Mouse (Mus musculus): Measurements from ENCODE around the gene Mzt1.
A peak's percentile ranks its signal among the peaks of the same experiment; 100 is the strongest.
"Not testable (repeated sequence)": the region's sequence is repeated elsewhere in the genome, so short reads cannot be mapped to it uniquely, and the experiment has no call there.

Gene Mzt1

DNA sequence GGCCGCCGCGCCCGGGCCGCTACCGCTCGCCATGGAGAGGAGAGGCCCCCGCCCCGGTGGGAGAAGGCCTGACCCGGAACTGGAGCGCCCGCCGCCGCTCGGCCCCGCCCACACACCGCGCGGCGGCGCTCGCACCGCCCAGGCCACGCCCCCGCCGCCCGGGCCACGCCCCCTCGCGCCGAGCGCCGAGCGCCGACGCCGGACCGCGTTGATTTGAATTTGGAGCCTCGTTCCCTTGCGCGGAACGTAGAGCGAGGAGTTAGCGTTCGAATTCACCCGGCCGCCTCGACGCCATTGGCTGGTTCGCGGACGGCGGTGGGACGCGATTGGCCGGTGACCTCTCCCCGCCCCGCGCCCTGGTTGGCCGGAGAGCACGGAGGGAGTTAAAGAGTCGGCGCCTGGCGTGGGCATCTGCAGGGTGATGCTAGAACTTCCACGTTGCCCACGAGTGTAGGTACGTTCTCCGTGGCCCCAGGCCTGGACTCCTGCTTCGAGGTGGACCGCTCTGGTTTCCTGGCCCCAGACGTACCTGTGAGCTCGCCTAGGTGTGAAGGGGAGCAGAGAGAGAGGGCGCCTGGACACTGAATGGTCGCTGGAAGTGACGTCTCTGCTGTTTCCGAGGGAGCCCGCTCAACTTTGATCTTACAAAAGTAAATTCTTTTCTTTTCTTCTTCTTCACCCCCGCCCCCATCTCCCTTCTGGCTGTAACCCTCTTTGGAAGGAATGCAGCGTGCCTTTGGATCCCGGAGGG lies at the start of gene Mzt1, which contains the start of gene Bora:
TSS of gene Mzt1 (minus strand) at position 104 of the 751 bp plus-strand sequence.
TSS of gene Bora (plus strand) at position 192 of the 751 bp plus-strand sequence.
- DNase-seq (ENCODE audit: extremely low spot score, low read depth, low spot score): peak; percentile 61

DNA sequence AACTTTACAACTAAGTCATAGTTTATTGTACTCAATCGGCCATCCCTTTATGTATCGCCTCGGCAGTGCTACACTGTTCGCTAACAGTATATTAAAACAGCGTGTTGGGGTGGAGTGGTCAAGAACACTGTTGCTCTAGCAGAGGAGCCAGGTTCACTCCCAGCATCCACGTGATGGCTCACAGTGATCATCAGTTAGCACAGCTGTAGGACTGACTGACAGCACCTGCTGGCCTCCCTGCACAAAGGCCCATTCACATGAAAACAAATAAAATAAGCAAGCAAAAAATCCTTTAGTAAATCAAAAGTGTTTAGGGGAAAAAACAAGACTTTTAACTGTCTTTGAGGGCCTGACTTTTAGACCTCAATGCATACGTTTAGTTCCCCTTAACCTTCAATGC lies 43.0 kb upstream of the Mzt1 start:
- DNase-seq (ENCODE audit: extremely low spot score, low read depth, low spot score): no peak

DNA sequence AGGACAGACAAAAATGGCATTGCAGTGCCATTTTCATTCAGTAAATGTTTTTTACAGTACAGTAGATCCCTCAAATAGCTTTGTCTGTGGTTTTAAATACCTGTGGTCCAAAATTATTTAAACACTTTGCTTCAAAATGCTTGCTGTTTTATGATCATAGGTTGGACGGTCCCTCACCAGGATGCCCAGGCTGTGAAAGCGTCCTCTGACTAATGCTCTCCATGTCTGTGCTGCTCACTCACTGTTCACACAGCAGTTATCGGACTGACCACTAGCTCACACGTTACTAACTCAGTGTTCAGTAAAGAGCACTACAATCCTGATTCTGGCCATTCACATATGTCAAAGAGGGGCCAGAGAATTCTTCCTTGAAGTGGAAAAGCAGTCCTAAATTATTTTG lies 25.2 kb upstream of the Mzt1 start:
- no peak for DNase-seq (ENCODE audit: extremely low spot score, low read depth, low spot score)

DNA sequence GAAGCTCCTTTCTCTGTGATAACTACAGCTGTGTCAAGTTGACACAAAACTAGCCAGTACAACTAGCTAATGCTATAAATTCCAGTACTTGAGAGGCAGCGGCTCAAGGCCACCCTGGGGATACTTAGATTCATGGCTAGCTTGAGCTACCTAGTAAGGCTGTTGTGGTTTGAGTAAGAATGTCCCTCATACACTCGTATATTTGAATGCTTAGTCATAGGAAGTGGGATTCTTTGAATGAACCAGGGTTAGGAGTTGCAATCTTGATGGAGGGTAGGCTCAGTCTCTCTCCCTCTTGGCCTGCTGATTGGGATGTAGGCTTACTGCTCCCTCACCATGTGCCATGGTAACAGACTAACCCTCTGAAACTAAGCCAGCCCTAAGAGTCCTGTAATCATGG lies 17.2 kb upstream of the Mzt1 start:
- no peak for DNase-seq (ENCODE audit: extremely low spot score, low read depth, low spot score)

DNA sequence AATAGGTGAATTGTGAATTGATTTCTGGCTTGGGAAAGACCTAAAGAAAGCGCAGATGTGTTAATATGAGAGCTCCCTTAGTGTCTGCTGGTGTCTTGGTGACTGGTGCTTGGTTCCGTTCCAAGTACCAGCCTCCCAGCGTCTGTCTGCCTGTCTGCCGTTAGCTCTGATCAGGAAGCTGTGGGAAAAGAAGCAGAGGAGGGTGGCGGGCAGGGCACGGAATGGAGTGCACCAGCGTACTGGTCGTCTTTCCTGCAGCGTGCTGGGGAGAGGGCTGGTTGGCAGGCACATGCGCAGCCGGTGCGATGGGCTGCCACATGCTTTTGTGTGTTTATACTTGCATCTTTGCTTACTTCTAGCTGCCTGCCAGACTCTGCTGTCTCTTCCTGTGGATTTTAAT lies 14.7 kb upstream of the Mzt1 start:
- no peak for DNase-seq (ENCODE audit: extremely low spot score, low read depth, low spot score)

DNA sequence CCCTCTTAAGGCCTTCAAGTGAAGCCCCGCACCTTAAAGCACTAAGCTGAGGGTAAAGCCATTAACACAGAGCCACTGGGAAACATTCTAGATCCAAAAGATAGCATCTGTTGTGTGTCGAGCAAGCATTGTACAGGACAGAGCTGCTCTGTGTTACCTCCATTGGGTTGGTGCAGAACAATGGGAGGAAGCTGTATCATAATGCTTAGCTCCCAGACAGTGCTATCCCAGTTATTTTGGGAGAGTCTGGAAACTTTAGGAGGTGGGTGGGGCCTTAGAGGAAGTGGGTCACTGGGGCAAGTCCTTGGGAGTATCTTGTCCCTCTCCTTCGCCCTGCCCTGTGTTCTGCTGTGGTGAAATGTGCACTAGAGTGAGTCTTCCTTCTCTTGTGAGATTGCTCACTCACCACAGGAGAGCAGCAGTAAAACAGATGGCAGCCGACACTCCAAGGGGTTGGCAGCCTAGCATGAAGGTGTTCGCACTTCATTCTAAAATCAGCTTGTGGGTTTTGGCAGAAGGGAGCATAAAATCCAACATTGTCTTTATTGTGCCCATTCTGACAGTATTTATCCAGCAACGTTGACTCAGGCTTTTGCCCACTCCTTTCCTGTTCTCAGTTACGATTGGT lies 13.1 kb upstream of the Mzt1 start:
- no peak for DNase-seq (ENCODE audit: extremely low spot score, low read depth, low spot score)

DNA sequence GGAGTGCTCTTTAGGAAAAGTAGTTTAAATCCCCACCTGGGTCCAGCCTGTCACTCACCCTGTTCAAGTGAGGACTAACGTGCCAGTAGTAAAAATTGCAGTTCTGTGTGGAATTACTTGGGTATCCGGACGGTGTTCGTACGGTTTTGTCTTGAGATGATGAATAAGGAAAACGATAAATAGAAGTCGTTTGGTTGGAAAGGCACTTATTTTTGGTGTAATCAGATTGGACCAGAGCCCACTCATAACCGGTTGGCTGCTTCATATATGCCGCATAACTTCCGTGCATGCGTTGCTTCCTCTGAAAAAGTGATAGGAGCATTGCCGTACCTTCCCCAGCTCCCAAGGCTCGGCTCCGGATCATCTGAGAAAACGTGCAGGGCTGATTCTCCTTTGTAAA lies 848 bp upstream of the Mzt1 start:
- no peak for DNase-seq (ENCODE audit: extremely low spot score, low read depth, low spot score)

DNA sequence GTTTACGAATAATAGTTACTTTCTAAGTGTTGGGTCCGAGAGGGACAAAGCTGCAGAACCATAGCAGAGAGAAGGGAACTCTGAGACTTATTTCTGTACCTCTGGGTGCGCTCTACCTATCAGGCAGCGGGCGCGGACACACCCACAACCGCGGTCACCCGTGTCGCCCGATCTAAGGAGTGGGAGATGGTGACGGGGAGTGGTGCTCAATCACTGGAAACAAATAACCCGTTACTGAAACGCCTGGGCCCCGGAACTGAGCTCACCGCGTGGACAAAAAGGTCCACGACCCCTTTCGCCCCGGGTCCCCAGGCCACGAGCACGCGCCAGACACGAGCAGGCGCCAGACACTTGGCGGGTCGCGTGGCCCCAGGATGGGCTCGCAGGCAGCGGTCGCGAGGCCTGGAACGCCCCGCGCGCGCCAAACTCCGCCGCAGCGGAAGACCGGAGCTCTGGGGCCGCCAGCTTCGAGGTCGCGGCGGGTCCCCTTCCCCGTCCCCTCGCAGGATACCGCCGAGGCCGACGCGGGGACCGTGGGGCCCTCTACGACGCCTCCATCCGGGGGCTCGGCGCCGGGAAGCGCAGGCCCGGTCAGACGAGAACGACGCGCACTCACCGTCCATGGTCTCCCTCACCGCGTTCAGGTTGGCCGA lies 430 bp downstream of the Mzt1 start:
- DNase-seq (ENCODE audit: extremely low spot score, low read depth, low spot score): no peak

DNA sequence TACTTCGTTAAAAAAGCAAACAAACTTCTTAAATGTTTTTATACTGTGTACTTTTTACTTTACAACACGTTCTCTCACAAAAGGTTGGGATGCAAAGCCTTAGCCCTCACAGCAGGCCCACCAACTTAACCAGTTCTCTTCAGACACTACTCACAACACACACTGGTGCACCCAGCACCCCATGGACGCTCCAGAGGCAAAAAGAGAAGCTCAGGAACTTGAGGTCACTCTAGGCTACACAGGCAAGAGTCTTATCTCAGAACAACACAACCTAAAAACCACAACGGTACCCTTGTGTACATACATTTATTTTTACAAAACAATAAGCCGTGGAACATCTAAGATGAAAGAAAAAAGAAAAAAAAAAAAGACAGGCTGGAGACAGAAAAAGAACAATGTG lies 1.2 kb downstream of the Mzt1 start:
- no peak for DNase-seq (ENCODE audit: extremely low spot score, low read depth, low spot score)

DNA sequence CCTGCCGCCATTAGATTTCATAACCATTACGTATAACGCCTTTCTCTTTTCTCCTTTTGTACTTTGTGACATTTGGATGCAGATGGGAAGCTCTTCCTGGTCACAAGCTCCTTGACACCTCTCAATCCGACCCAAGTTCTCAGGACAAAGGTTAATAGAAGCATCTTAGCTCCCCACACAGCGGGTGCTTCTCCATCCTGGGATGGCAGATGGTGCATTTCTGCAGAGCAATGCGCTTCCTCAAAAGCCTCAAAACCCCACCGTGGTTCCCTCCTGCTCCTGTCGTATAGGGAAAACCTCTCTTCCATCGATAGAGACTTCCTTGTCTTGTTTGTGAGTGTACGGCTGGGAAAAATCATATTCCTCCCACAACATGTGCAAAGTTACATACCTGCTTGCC lies 1.8 kb downstream of the Mzt1 start:
- no peak for DNase-seq (ENCODE audit: extremely low spot score, low read depth, low spot score)

DNA sequence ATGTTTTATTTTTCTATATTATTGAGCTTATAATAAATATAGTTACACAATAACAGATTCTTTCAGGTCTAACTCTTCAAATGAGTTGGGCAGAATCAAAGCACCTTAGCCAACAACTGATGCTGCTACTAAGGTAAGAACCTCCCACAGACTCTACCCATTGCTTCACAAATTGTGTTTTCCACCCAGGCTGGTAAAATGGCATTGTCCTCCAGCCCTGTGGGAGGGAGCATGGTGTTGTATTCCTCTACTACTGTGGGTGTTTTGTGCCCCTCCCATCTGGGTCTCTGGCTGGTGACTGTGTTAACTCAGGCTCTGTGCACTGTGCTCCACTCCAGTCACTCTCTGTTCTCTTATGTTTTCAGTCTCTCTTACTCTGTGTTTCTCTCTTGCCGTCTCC lies 2.4 kb downstream of the Mzt1 start:
- DNase-seq (ENCODE audit: extremely low spot score, low read depth, low spot score): no peak

DNA sequence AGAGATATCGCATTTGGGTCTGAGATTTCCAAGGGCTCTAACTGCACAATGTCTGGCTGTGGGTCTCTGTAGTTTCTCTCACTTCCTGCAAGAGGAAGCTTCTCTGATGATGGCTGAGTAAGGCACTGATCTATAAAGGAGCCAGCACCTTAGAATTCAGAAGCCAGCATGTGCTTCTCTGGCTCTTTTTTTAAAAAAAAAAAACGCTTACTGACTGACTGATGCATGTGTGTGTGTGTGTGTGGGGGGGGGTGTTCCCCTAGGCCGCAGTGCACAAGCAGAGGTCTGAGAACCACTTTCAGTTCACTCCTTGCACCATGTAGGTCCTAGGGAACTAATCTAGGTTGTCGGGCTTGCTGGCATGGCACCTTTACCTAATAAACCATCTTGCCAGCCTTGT lies 4.5 kb downstream of the Mzt1 start:
- no peak for DNase-seq (ENCODE audit: extremely low spot score, low read depth, low spot score)

DNA sequence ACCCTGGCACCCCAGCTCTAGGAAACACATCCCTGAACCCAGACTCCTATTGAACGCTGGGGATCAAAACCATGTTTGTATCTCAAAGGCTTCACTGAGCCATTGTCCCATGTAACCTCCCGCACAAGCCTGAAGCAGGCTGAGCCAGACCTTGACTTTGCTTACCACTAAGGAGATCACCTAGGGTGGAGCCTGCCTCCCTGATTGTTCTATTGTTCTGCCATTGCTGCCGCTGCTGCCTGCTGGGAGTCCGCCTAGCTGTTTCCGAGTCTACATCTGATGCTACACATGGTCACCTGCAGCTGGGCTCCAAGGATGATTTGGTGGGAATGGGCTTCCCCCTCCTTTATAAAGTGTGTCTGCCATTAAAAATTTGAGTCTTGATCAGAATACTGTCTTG lies 6.6 kb downstream of the Mzt1 start:
- DNase-seq (ENCODE audit: extremely low spot score, low read depth, low spot score): not testable (repeated sequence)

DNA sequence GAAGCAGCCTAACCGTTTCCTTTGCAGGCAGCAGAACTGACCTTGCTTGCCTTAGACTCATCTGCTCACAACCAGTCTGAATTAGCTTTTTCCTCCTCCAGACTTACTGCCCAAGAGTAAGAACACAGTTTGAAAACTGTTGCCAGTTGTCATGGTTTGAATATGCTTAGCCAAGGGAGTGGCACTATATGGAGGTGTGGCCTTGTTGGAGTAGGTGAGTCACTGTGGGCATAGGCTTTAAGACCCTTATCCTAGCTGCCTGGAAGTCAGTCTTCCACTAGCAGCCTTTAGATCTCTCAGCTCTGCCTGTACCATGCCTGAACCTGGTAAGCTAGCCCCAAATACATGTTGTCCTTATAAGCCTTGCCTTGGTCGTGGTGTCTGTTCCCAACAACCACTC lies 8.2 kb downstream of the Mzt1 start:
- no peak for DNase-seq (ENCODE audit: extremely low spot score, low read depth, low spot score)

DNA sequence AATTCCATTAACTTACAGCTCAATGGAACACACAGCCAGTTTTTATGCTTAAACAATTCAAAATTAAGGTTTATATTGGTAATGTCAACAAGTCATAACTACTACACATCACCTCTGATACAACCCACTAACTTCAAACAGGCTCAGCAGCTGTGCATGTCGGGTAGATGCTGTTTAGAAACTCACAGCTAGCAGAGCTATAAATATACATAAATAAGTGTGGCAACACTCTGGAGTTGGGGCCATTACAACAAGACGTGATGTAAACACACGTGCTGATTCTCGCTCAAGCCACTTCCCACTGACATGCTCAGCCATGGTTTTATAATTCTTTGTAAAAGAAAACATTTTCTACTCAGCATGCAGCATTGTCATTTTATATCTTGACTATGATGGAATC lies 9.9 kb downstream of the Mzt1 start:
- DNase-seq (ENCODE audit: extremely low spot score, low read depth, low spot score): no peak

DNA sequence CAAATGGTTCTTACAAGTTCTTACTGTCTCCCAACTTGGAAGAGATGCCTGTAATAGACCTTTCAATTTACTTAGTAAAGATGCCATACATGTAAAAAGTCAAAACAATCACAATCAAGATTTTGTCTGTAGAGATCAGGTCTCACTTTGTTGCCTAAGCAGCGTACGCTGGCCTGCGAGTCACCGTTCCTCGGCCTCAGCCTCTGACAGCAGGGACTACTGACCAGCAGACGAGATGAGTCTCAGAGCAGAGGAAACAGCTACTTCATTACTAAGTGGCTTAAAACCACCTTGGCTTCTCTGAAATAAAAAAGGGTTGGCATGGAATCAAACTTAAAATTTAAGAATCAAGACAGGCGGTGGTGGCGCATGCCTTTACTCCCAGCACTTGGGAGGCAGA lies 11.1 kb downstream of the Mzt1 start:
- not testable (repeated sequence) for DNase-seq (ENCODE audit: extremely low spot score, low read depth, low spot score)

DNA sequence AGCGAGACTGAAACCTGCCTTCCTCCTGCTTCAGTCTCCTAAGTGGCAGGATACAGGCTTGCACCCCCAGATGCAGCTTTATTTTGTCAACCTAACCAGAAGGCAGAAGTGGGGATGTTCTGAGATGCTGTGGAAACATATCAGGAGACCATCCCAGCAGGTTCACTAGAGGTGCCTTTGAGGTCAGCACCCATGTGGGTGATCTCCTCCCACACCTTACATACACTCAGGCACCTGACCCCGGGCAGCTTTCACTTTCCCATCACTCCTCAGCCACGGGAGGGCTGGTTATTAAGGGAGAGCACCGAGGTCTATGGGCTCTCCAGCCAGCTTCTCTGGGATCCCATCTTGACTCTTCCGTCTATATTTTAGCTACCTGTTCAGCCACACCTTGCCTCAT lies 13.3 kb downstream of the Mzt1 start:
- no peak for DNase-seq (ENCODE audit: extremely low spot score, low read depth, low spot score)

DNA sequence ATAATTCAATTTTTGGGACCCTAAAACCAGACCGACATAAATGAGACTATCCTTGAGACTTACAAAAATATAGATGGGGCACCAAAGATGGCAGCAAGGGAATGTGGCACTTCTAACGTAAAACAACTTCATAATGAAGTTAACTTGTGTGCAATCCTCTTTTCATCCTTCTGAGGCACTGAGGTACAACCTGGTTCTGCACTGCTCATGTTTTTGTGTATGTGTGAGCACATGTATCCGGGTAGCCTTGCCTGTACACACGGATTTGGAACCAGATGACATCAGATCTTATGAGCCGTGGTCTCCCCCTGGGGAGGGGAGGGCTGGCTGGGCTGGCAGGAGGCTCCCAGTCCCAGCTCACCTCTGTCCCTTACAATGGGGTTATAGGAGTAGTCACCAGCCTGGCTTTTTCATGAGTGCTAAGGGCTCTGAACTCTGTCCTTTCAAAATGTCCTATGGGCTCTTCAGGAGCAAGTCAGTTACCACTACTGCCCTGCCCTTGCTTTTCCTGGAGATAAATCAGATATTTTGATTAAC lies 14.5 kb downstream of the Mzt1 start:
- DNase-seq (ENCODE audit: extremely low spot score, low read depth, low spot score): no peak

DNA sequence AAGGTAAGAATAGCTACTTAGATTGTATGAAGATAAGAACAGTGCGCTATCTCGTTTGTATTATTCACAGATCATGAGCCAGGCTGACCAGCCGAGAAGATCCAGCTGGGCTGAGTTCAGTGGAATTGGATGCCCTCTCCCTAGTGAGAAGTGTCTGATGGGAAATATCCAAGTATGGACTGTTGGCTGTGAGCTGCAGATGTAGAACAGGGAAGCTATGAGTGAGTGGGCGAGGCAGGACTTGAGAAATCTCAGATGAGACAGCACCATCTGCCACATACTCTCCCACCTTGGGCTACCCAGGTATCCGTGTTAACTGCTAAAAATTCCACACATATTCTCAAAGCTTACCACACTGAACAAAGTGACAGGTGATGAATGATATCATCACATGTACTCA lies 15.9 kb downstream of the Mzt1 start:
- DNase-seq (ENCODE audit: extremely low spot score, low read depth, low spot score): no peak

DNA sequence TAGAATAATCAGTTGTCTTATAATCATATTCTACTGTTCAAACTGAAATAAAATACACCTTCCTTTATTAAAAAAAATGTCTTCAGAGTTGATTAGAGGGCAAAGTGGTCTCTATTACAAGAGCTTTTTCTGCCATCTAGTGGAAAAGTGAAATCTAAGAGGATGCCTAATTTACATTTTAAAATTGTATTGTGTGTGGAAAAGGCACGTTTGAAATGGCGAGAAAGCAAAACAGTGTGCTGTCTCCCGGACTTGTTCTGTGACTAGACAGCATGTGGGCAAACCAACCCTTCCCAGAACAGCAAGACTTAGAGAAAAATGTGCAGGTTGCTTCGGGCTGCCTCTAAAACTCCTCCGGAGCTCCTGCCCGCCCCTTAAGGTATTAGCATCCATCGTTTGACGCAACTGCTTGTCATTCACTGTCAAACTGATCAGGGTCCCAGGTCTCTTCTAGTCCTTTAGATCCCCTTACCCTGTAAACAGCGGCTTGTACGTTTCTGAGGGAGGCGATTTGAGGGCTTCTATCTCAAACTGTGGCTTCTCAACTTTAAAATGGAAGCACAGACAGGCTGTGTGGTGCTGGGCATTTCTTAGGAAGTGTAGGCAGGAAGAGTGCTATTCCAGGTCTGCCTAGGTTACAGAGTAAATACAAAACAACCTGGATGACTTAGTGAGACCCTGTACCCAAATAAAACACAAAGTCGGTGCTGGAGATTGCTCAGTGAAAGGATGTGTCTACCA lies 23.4 kb downstream of the Mzt1 start:
- DNase-seq (ENCODE audit: extremely low spot score, low read depth, low spot score): no peak

DNA sequence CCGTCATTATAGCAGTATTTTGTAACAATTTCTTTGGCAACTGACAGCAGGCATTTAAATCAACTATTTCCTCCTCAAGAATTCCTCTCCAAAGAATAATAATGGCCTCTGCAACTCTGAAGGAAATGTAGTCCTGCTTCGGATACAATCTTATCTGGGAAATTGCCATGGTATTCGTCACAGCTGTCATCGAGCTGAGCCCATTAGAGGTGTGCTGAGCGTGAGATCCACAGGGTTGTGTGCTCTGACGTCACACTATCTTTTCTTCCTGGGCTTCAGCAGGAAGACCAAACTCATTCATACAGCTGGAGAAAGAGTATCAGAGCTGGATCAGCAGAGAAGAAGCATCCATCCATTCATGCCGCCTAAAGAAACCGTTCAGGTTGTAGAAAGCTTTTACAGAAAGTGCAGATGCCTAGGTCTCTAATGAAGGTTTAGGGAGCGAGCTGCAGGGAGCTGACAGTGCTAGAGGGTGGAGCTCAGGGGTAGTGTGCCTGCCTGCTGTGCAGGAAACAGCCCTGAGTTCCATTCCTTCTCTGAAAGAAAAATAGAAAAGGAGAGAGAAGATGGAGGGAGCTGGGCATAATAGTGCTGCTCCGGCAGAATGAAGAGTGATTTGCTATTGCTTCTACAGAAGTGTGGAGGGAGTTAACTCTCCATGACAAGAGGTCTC lies 26.7 kb downstream of the Mzt1 start:
- no peak for DNase-seq (ENCODE audit: extremely low spot score, low read depth, low spot score)
